Mouse (Mus musculus): ENCODE results near the gene Cpn2.

The Cpn2 gene

GRCm38 (mm10) chr16:30275558-30276340, 8.4 kb upstream of the Cpn2 start:
- DNase-seq, result no peak

GRCm38 (mm10) chr16:30273065-30273464, 5.8 kb upstream of the Cpn2 start:
- DNase-seq, result no peak

- no peak for DNase-seq
These were observed 4.8 kb upstream of the Cpn2 start for GRCm38 (mm10) chr16:30271941-30272595.

- no peak for DNase-seq
These were observed 4.0 kb upstream of the Cpn2 start for GRCm38 (mm10) chr16:30271223-30271761.

- no peak for DNase-seq
These were observed 738 bp downstream of the Cpn2 start for GRCm38 (mm10) chr16:30266561-30266960.

- no peak for DNase-seq
These were observed 1.7 kb downstream of the Cpn2 start for GRCm38 (mm10) chr16:30265611-30266010.

- DNase-seq, result no peak
These were observed 4.1 kb downstream of the Cpn2 start for GRCm38 (mm10) chr16:30263156-30263555.

GRCm38 (mm10) chr16:30262664-30263063, 4.6 kb downstream of the Cpn2 start:
- DNase-seq, result peak; percentile 54

GRCm38 (mm10) chr16:30262157-30262556, 5.1 kb downstream of the Cpn2 start:
- DNase-seq, result no peak

- no peak for DNase-seq
These were observed 6.0 kb downstream of the Cpn2 start for GRCm38 (mm10) chr16:30261341-30261740.

GRCm38 (mm10) chr16:30260012-30260635, 7.2 kb downstream of the Cpn2 start:
- no peak for DNase-seq

- DNase-seq, result no peak
These were observed 7.9 kb downstream of the Cpn2 start for GRCm38 (mm10) chr16:30259444-30259843.

GRCm38 (mm10) chr16:30258441-30258840, 8.9 kb downstream of the Cpn2 start:
- DNase-seq, result no peak

GRCm38 (mm10) chr16:30257718-30258117, 9.6 kb downstream of the Cpn2 start:
- DNase-seq, result no peak

- DNase-seq, result no peak
These were observed 12.2 kb downstream of the Cpn2 start for GRCm38 (mm10) chr16:30255061-30255460.

GRCm38 (mm10) chr16:30253900-30254299, 13.4 kb downstream of the Cpn2 start:
- DNase-seq, result no peak

- no peak for DNase-seq
These were observed 13.9 kb downstream of the Cpn2 start for GRCm38 (mm10) chr16:30253374-30253773.

GRCm38 (mm10) chr16:30252003-30252418, 15.3 kb downstream of the Cpn2 start:
- peak; percentile 24 for DNase-seq

- no peak for DNase-seq
These were observed 23.1 kb downstream of the Cpn2 start for GRCm38 (mm10) chr16:30244037-30244700.

- DNase-seq, result no peak
These were observed 25.7 kb downstream of the Cpn2 start for GRCm38 (mm10) chr16:30241623-30242022.

- DNase-seq, result no peak
These were observed 28.5 kb downstream of the Cpn2 start for GRCm38 (mm10) chr16:30238791-30239190.

GRCm38 (mm10) chr16:30236091-30236699, 31.1 kb downstream of the Cpn2 start:
- DNase-seq, result peak; percentile 79

GRCm38 (mm10) chr16:30235577-30235976, 31.7 kb downstream of the Cpn2 start:
- peak; percentile 5 for DNase-seq

Measured in cerebellum, adult 9-10 months (tissue).